Mouse (Mus musculus) small intestine, adult 2 months (tissue): ENCODE results near the gene Gng7.

Experiments
- CTCF ChIP-seq: fragments of 200-500 bp; IDR thresholded peaks from 2 replicates; pipeline ENCODE4 v1.5.1; 2012; ENCODE audit warnings: low read depth, mild to moderate bottlenecking, control low read depth, inconsistent platforms, low read length, moderate library complexity, mixed read lengths; ENCODE audit not compliant: insufficient replicate concordance, insufficient read length; ENCODE audit errors: extremely low read depth
- POLR2A ChIP-seq: fragments of 200-500 bp; IDR thresholded peaks from 2 replicates; pipeline ENCODE4 v1.6.1; 2012; ENCODE audit warnings: low read depth, mild to moderate bottlenecking, control low read depth, inconsistent platforms, low read length, moderate library complexity

DNA sequence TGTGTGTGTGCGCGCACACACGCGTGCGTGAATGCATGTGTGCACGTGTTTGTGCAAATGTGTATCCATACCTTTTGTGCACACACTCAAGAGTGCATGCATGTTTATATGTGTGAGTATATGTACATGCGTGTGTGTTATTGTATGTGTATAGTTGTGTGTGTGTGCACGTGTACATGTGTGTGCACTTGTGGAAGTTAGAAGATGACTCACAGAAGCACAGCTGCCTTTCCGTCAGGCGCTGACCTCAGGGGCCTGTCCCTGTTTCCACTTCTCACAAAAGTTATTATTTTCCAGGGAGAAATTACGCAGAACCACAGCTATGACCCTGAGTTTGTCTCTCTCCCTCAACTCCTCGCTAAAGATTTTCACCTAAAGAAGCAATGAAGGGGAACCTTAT, 30.5 kb downstream of the Gng7 start:
- no peak for TF ChIP-seq CTCF
- TF ChIP-seq POLR2A: no peak
